Mouse (Mus musculus): Measurements from ENCODE around the gene Cacna1d.

Cacna1d gene

DNA sequence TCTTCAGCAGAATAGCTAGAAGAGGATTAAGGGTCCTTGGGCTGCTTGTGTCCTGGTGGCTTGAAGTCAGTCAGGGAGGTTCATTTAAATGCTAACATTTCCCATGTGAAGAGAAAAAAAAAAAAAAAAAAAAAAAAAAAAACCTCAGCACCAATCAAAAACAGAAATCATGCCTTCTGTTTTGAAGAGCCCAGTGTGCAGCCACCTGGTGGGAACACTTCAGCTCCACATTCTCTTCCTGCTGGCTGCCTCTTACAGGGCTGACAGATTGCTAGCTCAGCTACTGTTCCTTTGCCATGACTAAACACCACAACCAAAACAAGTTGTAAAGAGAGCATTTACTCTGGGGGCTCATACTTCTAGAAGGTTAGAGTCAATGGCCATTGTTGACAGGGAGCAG is 283.1 kb downstream of the Cacna1d start:
- DNase-seq (ENCODE audit: low spot score in 2 of 2): no peak

DNA sequence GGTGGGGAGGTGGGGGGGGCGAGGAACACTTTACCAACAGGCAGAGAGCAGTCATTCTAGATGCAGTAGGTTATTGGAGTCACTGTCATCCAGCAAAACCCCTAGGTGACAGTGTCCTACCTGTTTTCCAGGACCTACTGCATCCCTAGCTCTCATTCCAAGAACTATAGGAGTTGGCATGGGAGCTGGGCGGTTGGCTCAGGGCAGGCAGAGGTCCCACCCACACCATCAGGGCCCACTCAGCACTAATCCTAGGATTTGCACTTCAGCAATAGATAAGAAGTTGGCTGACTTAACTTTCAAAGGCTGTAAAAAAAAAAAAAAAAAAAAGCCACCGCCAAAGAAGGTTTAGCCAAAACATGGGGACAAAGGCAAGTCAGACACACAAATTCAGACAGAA is 285.4 kb downstream of the Cacna1d start:
- DNase-seq (ENCODE audit: low spot score in 2 of 2): no peak

DNA sequence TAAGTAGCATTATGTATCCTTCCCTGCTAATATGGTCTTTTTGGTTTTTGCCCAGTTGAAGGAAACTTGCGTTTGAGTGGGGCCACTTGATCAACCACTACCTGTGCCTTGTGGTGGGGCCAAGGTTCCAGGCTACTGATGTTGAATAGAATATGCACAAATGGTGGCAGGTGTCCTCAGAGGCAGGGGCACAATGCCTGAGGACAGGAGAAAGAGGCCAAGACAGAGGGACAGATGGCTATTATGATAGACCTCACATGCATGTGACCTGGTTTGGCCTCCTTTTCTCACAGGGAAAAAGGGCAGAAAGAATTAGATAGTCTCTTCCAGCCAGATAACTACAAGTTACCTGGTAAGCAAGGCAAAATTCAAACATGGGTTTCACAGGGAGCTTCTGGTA is 286.7 kb downstream of the Cacna1d start:
- DNase-seq (ENCODE audit: low spot score in 2 of 2): no peak

DNA sequence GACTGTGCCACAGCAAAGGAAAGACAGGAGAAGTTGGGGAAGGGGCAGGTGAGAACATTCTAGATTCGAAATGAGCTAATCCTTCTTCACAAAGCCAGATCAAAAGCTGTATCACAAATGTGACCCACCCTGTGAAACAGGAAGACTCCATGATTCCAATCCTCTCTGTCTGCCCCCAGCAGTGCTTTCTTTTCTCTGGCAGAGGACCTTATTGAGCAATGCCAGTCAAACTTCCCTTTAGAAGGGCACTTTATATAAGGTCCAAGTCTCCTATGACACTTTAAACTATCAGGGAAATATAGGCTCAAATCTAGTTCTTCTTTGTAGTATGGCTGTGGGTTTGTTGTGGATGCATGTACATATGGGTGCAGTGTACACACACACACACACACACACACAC is 290.9 kb downstream of the Cacna1d start:
- no peak for DNase-seq (ENCODE audit: low spot score in 2 of 2)

DNA sequence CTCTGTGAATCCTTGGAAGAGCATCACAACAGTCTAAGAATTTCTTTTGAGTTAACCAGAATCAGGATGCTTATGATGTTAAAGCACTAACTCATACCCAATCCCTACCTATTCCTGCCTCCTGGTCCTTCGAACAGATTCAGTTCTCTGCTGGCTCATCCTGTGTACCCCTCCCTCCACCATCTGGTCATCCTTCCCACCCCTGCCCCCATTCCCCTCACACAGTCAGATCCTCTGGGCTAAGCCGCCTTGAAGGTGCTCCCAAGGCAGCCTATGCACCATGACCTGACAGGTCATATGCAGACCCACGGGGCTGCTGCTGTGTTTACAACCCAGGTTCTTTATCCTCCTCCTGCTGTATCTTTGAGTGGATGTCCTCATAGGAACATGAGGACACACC is 292.4 kb downstream of the Cacna1d start:
- DNase-seq (ENCODE audit: low spot score in 2 of 2): no peak

DNA sequence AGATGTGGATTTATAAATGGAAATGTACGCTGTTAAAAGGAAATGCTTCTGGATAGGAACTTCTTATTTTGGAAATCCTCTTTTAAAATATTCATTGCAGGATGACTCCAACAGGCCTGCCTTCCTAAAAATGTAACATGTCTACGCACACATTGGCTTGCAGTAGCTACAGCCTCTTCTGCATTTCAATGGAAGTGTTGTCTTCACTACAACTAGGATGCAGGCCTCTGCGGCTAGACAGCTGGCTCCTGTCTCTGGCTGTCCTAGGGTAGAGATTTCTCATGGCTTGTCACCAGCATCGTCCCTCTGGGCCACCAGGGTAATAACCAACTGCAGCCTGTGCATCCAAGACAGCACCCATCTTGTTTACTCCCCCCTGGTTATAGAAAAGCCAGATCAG is 293.1 kb downstream of the Cacna1d start:
- DNase-seq (ENCODE audit: low spot score in 2 of 2): no peak

DNA sequence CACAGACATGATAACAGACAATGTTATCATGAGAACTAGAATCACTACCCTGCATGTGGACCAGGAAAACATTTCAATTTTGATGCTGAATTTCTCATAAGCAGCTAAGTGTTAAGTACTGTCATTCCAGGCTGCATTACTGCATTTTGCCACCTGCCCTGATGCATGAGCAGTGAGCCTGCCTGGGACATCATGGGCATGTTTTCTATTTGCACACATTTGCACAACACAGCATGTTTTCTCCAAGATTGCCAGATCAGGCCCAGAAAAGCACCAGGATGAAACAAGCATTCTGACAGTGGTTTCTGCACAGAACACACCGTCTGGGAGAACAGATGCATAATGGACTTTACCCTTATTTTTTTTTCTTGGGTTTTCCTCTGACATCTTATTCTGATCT is 294.3 kb downstream of the Cacna1d start:
- no peak for DNase-seq (ENCODE audit: low spot score in 2 of 2)

DNA sequence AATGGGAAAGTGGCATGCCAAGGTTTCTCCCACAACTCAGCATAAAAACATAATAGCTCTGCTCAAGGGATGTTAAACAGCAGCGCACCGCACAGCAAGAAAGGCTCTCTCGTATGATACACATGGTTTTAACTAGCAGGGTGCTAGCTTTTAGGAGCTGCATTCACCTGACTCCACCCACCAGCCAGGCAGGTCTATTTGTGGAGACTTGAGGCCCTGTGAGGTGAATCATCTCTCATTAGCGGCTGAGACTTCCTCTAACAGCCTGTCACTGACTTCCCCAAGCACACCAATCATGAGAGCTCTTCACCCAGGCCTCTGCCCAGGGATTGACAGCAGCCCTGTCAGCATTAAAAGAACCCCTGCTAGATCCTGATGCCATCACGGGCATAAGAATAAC is 295.0 kb downstream of the Cacna1d start:
- peak; percentile 49 to 63 for DNase-seq (ENCODE audit: low spot score in 2 of 2)

DNA sequence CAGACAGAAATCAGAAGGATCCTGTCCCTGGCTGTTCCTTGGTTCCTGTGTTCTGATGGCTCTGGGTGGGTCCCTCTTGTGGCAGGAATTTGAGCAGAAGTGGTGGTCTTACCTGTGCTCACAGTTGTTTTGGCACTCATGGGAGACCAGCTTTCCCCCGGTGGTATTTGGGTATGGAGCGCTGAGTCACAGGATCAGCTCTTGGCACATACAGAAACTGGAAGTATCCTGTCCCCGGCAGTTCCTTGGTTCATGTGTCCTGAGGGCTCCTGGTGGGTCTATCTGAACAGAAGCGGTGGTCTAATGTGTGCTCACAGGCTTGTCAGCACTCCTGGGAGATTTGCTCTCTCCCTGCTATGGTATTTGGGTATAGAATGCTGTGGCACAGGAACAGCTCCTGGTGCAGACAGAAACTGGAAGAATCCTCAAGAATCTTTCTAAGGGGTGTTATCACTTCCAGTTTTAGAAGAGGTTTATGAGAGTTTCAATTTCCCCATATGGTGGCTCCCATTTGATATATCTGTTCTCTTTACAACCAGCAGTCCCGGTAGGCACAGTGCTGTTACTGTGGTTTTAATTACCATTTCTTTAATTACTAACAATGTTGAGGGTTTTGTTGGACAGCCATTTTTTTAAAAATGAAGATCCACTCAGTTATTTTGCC is 300.8 kb downstream of the Cacna1d start:
- DNase-seq (ENCODE audit: low spot score in 2 of 2): no peak

DNA sequence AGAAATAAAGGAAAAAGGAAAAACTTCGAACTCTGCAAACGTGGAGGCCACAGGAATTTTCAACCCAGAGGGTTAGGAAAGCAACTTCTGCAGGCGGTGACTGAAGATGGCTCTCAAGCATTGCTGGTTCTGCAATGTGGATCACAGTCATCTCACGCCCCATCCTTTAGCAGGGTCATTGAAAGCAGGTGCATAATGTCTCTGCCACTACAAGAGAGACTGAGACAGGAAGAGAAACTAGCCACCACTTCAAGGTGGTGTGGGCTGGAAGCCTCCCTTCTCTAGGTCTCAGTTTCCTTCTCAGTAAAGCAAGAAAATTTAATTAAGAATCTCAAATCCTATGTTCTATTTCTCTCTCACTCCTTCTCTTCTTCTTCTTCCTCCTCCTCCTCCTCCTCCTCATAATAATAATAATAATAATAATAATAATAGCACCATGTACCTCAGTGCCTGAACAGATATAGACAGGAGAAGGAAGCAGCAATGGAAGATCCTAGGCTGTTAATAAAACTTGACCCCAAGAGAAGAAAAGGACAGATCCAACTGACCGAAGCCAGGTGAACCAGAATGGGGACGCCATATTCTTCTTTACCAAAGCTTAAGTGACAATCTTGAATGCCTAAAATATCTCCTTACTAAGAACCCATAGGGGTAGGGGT is 305.5 kb downstream of the Cacna1d start:
- DNase-seq (ENCODE audit: low spot score in 2 of 2): no peak

DNA sequence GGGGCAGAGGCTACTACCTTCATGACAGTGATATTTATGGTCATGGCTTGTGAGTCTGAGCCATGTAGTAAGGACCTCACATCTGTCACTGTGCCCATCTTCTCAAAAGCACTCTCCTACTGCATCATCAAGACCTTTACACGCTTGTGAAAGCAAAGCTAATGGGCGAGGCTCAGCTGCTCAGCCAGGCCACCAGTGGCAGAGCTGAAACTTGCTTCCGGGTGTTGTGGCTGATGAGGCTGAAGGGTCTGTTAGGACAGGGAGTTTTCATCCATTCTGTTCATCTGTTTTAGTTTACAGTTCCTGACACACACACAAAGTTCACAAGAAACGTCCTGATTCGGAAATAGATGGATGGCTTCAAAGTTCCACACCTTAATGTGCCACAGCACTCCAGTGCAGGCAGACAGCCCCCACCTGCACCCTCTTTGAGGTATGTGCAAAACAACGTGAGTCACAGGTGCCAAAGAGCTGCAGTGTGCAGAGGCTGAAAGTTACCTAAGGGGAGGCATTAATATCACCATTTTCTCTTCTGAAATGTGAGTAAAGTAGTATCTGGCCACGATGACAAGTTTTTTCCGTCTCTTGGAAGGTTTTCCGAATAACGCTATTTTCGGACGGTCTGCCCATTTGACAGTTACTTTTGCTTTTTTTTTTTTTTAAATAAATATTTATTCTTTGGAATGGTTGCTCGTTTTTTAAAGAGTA is 306.7 kb downstream of the Cacna1d start:
- no peak for DNase-seq (ENCODE audit: low spot score in 2 of 2)

DNA sequence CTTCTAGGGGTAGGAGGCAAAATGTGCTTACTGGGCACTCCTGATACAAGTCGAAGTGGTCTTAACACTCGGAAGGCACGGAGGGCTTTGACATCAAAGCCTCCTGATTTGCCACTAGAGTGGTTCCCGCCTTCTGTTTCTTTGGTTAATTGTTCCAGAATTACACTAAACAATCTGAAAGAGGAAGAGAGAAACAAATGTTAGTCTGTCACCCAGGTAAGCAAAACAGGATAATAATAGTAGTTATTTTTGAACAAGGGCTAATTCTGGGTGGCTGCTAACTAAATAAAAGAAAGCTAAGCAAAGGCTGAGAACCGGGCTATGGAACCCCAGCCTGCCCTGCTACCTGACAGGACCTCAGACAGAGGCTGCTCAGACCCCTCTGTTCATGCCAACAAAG is 307.2 kb downstream of the Cacna1d start:
- DNase-seq (ENCODE audit: low spot score in 2 of 2): no peak

DNA sequence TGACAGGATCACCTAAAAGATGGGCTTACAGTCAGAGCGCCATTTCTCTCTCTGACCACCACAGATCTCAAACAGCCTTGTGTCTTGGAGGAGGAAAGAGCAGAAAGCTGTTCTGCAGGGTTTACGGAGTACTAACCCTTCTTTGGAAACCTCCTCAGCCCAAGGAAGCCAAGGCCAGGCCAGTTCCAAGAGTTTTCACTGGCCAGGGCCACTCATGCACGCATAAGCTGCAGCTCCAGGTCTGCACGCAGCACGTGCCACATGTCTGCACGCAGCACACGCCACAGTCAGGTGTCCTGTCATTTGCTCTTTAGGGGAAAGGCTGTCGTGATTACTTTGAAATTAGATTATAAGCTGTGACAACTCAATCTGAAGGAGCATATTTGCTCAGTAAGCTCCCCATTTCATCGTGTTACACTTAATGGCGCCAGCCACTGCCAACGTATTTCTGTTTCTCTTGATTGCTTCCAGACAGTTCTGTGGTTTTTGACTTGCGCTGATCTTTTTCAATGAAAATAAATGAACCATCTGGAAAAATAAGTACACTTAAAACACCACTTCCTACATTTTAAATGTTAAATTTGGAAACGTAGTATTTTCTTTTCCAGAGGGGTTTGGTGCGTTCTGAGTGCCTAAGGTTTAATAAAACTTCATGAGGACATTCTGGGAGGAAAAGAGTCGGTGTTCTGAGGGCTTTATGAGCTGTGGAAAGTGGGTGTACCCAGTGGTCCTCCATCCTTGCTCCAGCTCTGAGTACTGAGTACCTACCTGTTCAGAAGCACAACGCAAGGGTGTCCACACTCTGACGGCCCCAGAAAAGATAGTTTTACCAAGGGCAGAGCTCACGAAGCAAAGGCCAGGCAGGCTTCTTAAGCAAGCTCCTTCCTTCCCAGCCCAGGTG is 308.4 kb downstream of the Cacna1d start:
- DNase-seq (ENCODE audit: low spot score in 2 of 2): no peak

DNA sequence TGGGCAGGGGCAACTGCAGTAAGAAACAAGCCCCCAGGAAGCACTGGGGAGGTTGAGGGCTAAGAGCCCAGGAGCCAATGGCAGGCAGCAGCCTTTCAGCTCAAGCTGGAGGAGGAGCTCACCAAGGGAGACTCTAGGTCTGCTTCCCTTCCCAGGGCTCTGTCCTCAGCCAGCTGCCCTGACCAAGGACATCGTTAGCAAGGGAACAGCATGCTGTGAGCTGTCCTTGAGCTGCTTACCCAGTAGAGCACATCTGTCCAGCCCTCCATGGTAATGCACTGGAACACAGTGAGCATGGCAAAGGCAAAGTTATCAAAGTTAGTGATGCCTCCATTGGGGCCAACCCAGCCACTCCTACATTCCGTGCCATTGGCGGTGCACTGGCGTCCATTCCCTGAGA is 312.9 kb downstream of the Cacna1d start:
- no peak for DNase-seq (ENCODE audit: low spot score in 2 of 2)

DNA sequence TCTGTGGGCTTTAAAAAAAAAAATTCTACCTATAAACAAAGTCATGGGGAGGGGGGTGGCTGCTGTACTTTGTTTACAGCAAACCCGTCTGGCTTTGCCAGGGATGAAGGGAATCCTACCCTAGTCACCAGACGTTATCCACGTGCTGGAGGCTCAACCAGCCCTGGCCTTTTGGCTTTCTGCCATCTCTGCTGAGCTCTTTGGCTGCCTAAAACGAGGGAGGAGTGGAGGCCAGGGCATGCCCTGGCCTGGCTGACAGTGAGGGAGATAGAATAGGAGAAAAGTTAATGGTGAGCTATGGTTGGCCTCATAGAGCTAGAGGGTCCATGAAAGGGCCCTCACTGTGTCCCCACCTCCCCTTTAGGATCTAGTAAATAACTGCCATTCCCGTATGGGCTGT is 313.4 kb downstream of the Cacna1d start:
- DNase-seq (ENCODE audit: low spot score in 2 of 2): no peak

DNA sequence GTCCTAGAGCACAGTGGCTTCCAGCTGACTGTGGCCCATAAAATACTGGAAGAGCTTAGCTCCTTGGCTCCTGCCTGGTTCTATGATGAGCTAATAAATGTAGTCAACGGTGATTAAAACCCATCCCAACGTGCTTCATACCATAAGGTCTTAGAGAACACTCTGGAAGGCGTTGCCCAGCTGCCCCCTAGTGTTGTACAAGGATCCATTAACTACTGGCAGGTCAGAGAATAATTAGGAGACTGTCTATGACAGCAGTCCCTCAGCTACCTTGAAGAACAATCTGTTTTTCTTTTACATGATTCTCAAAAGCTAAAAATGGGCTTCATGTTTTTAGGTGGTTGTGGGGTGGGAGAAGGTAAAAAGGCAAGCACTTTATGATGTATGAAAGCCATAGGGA is 315.9 kb downstream of the Cacna1d start:
- no peak for DNase-seq (ENCODE audit: low spot score in 2 of 2)

DNA sequence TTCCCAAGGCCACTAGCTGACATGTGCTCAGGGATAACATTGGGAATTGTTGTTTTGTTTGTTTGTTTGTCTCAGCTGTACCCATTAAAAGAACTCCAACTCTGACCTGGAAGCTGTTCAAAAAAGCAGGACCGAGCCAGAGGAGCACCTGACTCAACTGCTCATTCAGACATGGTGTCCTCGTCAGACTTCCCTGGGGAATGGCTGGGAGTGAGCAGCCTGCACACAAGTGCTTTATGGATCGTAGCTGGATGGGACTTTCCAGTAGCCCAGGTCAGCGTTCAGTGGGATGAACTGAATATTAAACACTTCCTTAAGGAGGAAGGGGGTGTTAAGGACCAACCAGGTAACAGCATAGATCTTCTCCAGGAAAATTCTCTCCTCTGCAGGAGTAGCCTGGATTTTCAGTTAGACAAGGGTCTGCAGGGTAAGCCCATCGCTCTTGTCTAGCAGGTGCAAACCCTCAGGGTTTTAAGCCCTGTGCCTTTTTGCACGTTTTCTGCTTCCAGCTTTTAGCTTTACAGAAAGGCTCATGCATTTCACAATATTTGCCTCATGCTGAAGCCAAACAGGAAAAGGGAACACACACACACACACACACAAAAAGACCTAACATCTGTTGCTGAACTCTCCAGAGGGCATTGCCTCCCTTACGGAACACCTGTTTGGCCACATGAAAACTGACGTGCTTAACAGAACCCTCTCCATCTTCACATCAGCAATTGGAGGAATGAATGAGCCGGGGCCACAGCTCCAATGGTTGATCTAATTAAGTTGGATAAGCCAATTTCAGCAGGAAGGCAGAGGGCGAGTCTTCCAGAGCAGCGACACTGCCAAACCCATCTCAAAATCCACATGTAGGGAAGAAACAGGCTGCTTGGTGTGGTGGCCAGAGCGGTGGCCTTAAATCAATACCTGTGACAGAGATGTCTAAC is 318.2 kb downstream of the Cacna1d start:
- DNase-seq (ENCODE audit: low spot score in 2 of 2): no peak

DNA sequence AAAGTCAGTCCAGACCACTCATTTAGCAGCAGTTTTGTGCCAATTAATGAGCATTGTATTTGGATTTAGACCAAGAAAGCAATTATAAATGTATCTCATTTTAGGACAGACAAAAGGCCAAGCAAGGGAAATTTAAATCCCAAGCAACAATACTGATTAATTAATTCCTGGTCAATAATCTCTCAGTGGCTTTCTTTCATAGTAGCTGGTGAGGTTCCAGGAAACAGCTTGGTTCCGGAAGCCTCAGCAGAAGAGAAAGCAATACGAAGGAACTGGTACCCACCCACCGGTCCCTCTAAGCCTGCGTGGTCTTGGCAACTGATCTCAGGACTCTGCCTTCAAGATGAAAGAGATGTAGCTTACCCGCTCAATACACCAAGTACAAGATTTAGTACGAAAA is 319.7 kb downstream of the Cacna1d start:
- no peak for DNase-seq (ENCODE audit: low spot score in 2 of 2)

DNA sequence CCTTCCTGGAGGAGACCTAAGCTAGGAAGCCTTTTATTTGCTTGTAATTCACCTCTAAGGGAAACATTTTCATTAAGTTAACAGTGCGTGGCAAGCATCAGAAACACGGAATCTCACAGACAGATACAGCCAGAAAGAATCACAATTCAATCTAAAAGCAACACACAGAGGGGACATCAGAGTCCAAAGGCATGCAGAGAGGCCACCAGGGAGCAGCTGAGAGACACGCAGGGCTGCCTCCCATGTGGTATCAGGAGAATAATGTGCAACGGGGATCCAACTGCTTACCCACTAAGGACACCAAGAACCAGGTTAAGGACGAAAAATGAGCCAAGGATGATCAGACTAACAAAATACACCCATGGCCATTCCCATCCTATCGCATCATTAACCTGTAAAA is 320.2 kb downstream of the Cacna1d start:
- no peak for DNase-seq (ENCODE audit: low spot score in 2 of 2)

DNA sequence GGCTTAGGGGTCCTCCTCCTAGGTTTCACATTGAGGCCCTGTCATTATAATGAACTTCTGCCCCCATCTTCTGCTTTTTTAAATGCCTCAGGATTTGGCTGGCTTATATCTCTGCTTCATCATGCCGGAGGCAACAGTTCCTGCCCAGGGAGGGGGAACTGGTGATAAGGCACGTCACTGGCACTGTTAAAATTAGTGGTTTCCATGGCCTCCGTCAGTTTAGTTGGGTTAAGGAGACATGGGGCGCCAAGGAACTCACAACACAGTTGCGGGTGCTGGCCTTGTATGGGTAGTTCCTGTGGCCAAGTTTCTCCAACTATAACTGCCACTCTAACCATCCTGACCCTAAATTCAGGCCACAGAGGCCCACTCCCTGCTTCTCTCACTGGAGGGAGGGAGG is 321.8 kb downstream of the Cacna1d start:
- no peak for DNase-seq (ENCODE audit: low spot score in 2 of 2)

DNA sequence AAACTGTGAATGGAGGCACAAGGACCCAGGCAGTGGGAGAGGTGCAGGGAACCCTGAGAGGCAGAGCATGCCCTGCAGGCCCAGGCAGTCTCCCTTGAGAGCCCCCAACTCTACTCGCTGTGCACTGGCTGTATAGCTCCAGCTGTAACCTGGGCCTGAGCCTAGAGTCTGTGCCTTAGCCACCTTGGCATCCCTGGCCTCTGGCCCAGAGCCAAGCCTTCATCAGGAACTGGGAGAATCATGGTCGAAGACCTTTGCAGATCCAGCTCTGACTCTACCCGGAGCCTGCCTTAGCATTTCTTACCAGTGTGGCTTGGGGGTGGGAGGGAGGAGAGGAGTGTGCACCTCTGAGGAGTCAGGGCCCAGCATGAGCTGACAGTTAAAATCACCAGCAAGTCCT is 322.4 kb downstream of the Cacna1d start:
- DNase-seq (ENCODE audit: low spot score in 2 of 2): no peak

Data from right cerebral cortex, adult 2 months (tissue).